Mouse (Mus musculus): ENCODE measurements around the gene Cx3cl1.

The Cx3cl1 gene

DNA sequence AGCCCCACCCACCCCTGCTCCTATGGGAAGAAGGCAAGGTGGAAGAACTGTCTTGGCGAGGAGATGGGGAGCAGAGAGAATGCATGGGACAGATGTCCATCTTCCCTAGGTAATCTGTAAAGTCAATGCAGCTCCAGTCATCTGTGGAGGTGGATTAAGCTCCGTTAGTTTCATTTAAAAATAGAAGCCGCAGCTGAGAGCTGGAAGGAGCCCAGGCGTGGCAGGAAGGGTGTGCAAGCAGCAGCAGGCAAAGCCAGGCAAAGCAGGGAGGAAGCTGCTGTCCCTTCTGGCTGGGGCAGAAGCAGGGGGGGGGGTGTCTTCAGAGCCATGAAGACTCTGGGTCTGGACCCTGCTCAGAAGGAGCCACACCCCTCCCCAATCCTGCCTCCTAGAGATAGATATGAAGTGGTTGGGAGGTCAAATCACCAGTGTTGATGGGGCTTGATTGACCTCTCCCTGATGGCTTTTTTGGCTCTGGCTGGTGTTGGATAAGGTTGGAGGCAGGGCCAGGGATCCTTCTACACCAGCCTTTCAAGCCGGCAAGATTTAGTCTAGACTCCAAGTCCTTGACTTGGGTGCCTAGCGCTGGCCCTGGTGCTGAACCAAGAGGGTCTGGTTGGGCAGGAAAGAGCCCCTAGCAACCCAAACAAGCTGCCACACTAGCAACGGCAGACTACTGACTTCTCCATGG, 28.6 kb downstream of the Cx3cl1 start:
- in situ Hi-C loops (cut with MboI, MseI) = loop anchor here (25.0 kb wide), 1 partner anchor 88 kb away; no protein-coding TSS in a partner anchor

DNA sequence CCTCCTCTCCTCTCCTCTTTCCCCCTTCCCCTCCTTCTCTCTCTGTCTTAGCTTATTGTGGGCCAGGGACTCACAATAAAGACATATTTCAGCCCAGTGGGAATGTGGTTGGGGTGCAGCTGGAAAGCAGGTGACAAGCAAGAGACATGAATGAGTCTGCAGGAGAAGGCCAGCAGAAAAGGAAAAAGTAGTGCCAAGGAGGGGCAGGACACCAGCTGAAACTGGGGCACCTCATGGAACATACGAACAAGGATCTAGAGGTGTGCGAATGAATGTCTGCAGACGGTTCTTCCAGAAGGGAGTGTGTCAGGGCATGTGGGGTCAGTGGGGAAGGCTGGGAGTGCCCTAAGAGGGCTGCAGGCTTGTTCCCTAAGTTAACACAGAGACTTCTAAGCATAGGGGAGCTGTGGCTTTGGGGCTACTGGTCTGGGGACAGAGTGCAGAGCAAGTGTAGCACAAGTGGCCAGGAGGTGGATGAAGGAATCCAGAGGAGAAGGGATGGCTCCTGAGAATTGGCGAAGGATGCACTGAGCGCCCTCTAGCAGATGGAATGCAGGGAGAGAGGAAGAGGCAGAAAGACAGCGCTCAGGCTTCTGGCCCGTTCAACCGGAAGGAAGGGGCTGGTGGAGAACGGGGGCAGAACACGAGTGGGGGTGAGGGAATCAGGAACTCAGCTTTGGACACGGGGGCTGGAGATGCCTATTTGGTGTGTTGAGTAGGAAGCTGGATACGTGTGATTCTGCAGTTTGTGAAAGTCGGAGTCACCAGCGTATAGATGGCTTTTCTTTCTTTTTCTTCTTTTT, 29.7 kb downstream of the Cx3cl1 start:
- in situ Hi-C loops (cut with MboI, MseI) = loop anchor here (25.0 kb wide), 1 partner anchor 89 kb away; no protein-coding TSS in a partner anchor

DNA sequence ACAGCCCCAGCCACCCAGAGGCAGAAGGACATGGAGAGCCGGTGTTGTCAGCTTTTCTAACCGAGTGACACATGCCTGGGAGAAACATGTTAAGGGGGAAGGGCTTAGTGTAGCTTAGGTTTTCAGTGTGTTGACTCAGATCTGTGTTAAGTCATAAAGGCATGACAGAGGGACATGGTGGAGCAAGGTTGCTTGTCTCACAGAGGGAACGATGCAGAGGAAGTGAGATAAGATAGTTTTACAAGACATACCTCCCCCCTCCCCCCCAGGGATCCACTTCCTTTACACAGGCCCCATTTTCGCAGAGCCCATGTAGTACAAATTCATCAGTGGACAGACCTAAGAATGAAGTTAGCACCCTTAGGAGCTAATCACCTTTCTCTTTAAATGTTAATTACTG, 30.6 kb downstream of the Cx3cl1 start:
- in situ Hi-C loops (cut with MboI, MseI) = loop anchor here (25.0 kb wide), 1 partner anchor 90 kb away; no protein-coding TSS in a partner anchor

DNA sequence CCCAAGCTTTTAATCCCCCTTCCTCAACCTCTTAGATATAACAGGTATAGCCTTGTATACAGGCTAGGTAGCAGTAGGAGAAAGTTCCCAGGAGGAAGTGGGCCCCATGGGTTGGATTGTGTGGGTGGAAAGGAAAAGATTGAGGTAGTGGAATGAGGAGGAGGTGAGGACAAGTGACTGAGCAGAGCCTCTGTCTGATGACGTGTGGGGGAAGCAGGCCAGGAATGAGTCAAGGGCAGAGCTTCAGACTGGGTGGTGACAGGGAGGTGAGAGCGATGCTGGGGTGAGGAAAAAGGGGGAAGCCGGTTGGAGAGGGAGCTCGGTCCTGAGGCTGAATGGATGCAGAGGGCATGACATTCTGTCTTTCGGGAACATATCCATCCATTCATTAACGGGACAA, 31.7 kb downstream of the Cx3cl1 start:
- in situ Hi-C loops (cut with MboI, MseI) = loop anchor here (25.0 kb wide), 1 partner anchor 91 kb away; no protein-coding TSS in a partner anchor

DNA sequence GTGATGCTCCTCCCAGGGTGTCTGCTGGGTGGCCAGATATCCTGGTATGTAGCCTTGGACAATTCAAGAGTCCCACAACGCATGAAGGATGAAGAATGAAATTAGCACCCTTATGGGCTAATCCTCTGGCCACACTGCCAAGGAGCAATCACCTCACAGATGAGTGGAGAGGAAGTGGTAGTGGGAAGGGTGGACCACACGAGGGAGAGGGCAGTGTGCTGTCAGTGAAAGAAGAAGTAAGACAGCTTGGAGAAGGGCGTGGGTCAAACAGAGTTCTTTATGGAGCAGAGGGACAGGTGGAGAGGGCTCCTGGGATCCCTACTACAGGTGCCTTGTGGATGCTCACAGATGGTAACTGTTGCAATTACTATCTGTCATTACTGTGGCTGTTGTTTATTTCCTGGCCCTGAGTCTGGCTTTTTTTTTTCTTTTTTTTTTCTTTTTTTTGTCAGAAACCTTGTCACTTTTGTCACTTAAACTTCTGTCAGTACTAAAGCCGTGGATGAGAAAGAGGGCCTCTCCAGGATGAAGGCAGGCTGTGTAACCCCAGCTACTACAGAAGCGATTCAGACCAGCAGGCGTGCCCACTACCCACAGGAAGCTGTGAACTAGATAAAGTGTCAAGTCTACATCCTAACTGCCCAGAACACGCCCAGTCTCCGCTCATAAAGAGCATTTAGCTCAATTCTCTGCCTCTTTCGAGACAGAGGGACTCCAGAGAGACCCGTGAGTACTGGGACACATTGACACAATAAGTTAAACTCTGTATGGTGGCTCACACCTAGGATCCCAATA, 32.9 kb downstream of the Cx3cl1 start:
- in situ Hi-C loops (cut with MboI, MseI) = loop anchor here (25.0 kb wide), 1 partner anchor 92 kb away; no protein-coding TSS in a partner anchor

DNA sequence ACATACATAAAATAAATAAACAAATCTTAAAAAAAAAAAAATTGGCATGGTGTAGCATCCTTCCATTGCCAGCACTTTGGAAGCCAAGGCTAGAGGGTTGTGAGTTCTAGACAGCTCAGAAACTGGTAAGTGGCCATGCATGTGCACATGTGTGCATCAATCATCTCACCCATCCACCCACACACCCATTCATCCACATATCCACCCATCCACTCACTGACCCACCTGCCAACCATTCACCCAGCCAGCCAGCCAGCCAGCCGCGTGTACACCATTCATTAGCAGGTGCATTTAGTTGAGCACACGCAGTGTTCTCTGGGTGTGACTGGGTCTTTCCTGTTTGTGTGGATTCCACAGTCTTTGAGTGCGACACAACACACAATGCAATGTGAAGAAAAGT, 34.0 kb downstream of the Cx3cl1 start:
- in situ Hi-C loops (cut with MboI, MseI) = loop anchor here (25.0 kb wide), 1 partner anchor 94 kb away; no protein-coding TSS in a partner anchor

DNA sequence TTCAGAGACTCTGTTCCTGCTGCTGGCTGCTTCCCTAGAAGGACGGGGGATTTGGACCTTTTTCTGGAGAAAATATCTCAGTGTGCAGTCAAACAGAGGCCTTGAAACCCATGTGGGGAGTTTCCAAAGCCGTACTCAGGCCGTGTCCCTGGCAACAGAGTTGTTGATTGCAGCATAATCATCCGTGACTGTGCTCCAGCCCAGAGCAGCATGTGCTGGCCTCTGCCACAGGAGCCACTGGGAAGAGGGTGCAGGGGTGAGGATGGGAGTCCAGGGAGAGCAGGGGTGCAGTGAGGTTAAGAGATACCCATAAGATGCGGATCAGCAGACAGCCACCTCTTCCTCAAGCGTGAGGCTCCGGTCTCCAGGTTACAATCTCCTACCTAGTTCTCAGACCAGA, 35.7 kb downstream of the Cx3cl1 start:
- in situ Hi-C loops (cut with MboI, MseI) = loop anchor here (25.0 kb wide), 1 partner anchor 95 kb away; no protein-coding TSS in a partner anchor

DNA sequence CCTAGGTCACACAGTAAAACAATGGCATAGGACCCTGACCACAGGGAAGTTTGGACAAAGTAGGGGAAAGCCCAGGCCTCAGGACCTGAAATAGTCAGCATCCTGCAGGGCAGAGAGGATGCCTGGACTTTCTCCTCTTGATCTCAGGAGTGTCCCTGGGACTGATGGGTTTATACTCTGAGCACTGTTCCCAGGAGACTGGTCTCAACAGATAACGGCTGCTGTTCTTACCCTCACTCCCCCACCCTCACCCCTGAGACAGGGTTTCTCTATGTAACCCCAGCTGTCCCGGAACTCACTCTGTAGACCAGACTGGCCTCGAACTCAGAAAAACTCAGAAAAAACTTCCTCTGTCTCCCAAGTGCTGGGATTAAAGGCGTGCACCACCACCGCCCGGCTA, 36.6 kb downstream of the Cx3cl1 start:
- in situ Hi-C loops (cut with MboI, MseI) = loop anchor here (25.0 kb wide), 1 partner anchor 96 kb away; no protein-coding TSS in a partner anchor

DNA sequence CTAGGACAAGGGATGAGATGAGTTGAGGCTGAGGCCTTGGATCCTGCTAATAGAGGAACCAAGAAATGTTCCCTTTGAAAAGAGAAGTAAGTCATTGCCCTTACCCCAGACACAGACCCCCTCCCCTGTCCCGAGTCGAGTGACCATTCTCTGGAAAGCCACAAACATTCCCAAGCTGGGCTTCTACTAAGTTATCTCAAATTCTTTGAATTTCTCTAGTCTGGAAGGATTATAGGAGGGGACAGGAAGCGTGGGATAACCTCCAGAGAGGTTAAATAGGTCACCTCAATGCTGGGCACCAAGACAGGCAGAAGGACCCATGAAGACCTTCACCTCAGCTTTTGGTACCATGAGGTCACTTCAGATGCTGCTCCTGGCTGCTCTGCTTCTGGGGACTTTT, 38.3 kb downstream of the Cx3cl1 start, which contains the start of gene Ccl17:
Gene Ccl17 (plus strand): TSS at position 301 of the 400 bp plus-strand sequence.
- in situ Hi-C loops (cut with MboI, MseI) = loop anchor here (25.0 kb wide), 1 partner anchor 98 kb away; no protein-coding TSS in a partner anchor

DNA sequence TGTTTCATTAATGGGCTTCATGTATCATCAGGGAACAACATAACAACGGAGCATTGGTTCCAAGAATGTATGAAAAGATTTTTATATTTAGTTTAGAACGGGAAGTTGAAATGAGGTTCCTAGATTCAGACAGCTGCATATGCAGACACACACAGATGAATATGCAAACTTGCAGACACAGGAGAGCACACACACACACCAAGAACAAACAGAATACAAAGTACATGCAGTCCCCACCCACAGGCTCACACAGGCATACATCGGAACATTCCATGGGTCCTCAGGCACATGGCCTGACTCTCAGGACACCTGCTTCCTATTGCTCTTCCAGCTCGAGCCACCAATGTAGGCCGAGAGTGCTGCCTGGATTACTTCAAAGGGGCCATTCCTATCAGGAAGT, 39.0 kb downstream of the Cx3cl1 start:
- in situ Hi-C loops (cut with MboI, MseI) = loop anchor here (25.0 kb wide), 1 partner anchor 99 kb away; no protein-coding TSS in a partner anchor

DNA sequence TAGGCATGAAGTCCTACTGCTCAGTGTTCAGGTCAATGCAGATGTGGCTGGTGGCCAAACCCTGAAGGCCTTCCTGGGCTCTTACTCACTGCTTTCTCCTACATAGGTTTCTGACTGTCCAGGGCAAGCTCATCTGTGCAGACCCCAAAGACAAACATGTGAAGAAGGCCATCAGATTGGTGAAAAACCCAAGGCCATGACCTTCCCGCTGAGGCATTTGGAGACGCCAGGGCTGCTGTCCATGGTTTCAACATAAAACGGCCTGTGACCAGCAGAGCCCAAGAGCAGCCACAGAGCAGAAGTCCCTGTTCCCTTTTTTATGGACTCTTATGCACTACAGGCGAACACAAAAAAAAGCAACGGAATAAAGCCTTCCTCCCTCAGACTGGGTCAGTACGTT, 39.8 kb downstream of the Cx3cl1 start:
- in situ Hi-C loops (cut with MboI, MseI) = loop anchor here (25.0 kb wide), 1 partner anchor 99 kb away; no protein-coding TSS in a partner anchor

DNA sequence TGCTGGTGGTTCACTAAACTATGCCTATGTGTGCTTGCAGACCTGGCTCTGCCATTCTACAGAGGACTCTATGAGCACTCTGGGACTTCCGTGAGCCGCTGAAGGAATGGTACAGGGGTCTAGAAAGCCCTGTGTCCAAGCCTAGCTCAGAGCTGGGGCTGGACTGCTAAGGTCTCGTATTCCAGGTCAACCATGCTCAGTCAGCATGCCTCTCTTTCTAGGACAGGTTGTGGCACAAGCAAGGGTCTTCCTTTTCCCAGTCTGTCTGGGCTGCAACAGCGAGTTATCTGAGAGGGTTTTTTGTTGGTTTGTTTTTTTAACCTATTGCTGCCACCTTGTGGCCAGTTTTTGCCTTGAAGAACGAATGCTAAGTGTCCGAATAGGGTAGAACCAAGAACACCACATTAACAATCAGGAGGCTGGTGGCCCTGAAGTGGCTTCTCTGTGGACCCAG, 40.9 kb downstream of the Cx3cl1 start:
- in situ Hi-C loops (cut with MboI, MseI) = loop anchor here (25.0 kb wide), 1 partner anchor 100 kb away; no protein-coding TSS in a partner anchor

DNA sequence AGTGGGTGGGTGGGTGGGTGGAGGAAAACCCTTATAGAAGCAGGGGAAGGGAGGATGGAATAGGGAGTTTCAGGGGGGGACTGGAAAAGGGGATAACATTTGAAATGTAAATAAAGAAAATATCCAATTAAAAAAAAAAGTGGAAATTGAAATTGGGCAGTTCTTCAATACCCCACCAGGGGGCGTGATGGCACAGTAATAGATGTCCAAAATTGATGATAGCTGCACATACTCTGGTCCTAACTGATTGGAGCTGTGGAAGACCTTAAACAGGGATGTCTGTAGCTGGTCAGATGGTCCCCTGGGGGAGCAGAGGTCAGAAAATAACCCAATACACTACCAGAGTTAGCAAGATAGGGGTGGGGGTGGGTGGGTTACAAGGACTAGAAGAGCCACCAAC, 42.7 kb downstream of the Cx3cl1 start:
- in situ Hi-C loops (cut with MboI, MseI) = loop anchor here (25.0 kb wide), 1 partner anchor 102 kb away; no protein-coding TSS in a partner anchor

DNA sequence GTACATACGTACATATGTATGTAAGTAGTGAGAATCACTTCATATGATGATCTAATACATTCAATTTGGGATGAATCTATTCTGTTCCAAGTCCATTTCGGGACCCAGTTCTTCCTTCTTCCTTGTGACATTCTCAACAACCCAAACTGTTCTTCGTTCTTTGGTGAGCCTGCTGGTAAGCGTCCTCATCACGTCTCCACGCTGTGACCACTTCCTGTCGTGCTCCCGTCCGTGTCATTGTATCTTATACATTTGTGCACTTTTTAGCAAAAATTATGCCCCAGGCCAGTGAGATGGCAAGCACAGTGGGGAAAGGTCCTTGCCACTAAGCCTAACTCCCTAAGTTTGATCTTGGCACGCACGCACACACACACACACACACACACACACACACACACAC, 46.1 kb downstream of the Cx3cl1 start:
- in situ Hi-C loops (cut with MboI, MseI) = loop anchor here (5.0 to 25.0 kb wide), 2 partner anchors 36 to 106 kb away; no protein-coding TSS in a partner anchor

DNA sequence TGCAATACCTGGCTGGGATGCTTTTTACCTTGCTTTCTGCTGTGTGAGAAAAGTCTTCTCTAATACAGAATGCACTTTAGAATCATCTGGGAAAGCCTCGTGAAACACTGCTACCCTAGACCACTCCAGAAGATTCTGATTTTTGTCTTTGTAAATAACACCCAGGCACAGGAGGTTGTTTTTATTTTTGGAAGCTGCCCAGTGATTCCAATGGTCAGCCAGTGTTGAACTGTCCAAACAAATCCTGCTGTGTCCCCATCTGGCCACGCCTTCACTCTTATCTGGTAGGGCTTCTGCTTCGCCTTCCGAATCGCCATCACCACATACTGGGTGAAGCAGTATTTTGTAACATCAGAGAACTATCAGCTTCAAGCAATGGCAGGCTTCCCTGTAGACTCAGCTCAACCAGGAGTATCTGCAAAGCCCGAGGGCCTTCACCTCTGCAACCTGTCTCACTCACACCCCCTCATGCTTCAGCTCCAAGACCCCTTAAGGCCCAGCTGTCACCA, 47.9 kb downstream of the Cx3cl1 start:
- in situ Hi-C loops (cut with MboI, MseI) = loop anchor here (5.0 to 25.0 kb wide), 2 partner anchors 37 to 107 kb away; no protein-coding TSS in a partner anchor

DNA sequence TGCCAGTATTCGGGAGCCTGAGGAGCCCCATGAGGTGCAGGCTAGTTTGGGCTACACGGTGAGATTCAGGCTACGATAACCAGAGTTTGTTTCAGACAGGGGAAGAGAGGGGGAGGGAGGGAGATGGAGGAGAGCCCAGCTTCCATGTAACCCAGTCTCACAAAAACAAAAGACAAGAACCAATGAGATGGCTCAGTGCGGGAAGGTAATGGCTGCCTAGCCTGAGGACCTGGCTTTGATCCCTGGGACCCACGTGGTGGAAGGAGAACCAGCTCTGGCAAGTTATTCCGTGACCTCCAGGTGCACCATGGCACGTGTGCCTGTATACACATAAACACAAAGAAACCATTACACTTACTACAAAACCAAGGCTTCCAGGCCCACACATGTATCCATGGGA, 48.7 kb downstream of the Cx3cl1 start:
- in situ Hi-C loops (cut with MboI, MseI) = loop anchor here (25.0 kb wide), 1 partner anchor 108 kb away; no protein-coding TSS in a partner anchor

DNA sequence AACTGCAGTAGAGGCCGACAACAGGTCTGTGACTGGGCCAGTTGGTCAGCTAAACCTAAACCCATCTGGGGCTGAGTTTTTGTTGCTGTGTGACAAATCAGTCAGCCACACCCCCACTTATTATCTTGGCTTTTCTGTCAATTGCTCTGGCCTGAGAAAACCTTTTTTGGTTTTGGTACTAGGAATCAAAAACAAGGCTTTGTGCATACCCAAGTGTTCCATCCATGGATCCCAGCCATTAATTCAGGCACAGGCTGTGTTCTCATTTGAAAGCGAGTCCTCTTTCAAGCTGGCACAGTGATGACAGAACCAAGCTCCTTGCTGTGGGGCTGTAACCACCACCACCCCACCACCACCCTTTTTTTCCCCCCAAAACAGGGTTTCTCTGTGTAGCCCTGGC, 49.6 kb downstream of the Cx3cl1 start:
- in situ Hi-C loops (cut with MboI, MseI) = loop anchor here (25.0 kb wide), 1 partner anchor 109 kb away; no protein-coding TSS in a partner anchor

DNA sequence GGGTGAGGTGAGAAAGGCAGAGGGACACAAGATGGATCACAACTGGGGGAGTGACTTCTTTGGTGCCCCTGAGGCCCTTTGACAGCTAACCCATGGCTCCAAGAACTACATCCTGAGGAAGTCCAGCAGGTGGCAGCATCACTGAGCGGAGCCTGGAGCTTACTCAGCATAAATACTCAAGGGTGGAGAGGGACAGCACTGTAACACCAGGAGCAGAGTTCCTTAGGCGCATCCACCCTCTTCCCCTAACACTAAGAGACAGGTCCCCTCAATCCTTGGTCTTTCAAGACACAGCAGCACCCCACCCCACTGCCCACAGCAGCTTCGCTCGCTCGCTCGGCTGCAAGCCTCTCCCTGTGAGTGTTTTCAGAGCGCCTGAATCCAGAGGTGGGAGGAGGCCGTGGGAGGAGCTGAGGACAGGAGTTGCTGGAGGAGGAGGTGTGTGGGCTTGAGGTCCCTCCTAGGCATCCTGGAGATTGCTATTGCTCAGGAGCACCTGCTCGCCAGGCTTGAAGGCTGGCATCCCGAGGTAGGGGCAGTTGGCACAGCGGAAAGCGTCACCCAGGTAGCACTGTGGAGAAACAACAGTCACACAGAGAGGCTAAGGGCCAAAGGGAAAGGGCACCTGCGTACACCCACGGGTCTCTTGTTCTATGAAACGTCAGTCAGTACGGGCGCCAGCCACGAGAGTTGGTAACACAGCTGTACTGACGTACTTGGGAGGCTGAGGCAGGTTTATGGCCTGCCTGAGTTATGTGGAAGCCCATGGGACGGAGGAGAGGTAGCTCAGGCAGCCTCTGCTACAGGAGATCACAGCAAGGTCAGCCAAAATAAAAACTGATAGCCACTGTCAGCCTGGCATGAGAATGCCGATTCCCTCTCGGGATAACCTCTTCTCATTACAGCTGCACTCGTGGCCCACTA, 51.1 kb downstream of the Cx3cl1 start:
- in situ Hi-C loops (cut with MboI, MseI) = loop anchor here (25.0 kb wide), 1 partner anchor 111 kb away; no protein-coding TSS in a partner anchor

DNA sequence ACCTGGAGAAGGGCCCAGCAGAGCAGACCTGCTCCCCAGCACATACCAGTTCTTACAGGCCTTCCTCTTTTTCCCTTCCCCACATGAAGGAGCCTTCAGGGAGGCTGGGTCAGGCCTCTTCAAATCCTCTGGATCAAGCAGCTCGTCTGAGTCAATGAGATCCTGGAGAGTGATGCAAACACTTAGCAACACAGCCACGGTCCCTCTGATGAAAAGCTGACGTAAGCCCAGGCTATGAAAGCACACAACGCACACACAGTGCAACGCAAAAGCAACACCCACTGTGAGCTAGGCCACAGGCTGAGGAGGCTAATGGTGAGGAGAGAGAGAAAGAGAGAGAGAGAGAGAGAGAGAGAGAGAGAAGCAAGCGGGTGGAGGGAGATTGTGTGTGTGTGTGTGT, 53.4 kb downstream of the Cx3cl1 start:
- in situ Hi-C loops (cut with MboI, MseI) = loop anchor here (25.0 kb wide), 2 partner anchors 813 to 987 kb away; partner anchors contain the start of genes Amfr and Cnot1
